Mouse (Mus musculus): ENCODE results near the gene Kdf1.

- TF ChIP-seq POLR2A (IDR thresholded peaks at IDR 0.05; ENCODE audit: extremely low read depth, insufficient read depth, low read length) (no peak), CTCF (IDR thresholded peaks at IDR 0.05; ENCODE audit: low read depth, low read length) (no peak)
Measured at GRCm38 (mm10) chr4:133552029-133552428, 33.3 kb downstream of the Kdf1 start.

Measured in liver, adult 2 months (tissue).